Mouse (Mus musculus) spleen, adult 2 months (tissue): ENCODE results near the gene Calcoco2.

Experiments
- CTCF ChIP-seq: fragments of 200-500 bp; IDR thresholded peaks from 2 replicates; pipeline ENCODE4 v1.5.1; 2011; ENCODE audit warnings: mild to moderate bottlenecking, inconsistent platforms; ENCODE audit not compliant: insufficient read depth, insufficient read length, insufficient replicate concordance; ENCODE audit errors: extremely low read depth
- POLR2A ChIP-seq: fragments of 200-500 bp; IDR thresholded peaks from 2 replicates; pipeline ENCODE4 v1.6.1; 2011; ENCODE audit warnings: low read depth, low read length, inconsistent platforms

- no peak for TF ChIP-seq CTCF
- TF ChIP-seq POLR2A = no peak
Observed at GRCm38 (mm10) chr11:96082682-96083081, 29.1 kb downstream of the Calcoco2 start.
